Mouse (Mus musculus) small intestine, adult 2 months (tissue): ENCODE measurements at regions not wholly inside any gene's neighbourhood (a gene's known extent, or its start where the extent isn't known, plus 50 kb on each side); places are given as distances from the start of the nearest gene placed in this dataset.

Experiments used
- H3K27ac ChIP-seq: fragments of 200-500 bp; 2 replicates; pipeline ENCODE4 v1.5.1; 2012; ENCODE audit warnings: low read depth, low read length, control low read depth, inconsistent platforms; ENCODE audit not compliant: insufficient read depth
- H3K27me3 ChIP-seq: fragments of 200-500 bp; 2 replicates; pipeline ENCODE4 v1.6.1; 2012; ENCODE audit warnings: mild to moderate bottlenecking, moderate library complexity, low read length, inconsistent platforms; ENCODE audit not compliant: control insufficient read depth, insufficient read depth
- H3K36me3 ChIP-seq: fragments of 200-500 bp; 2 replicates; pipeline ENCODE4 v1.6.1; 2012; ENCODE audit warnings: mild to moderate bottlenecking, low read length, control low read depth, inconsistent platforms; ENCODE audit not compliant: control insufficient read depth, insufficient read depth
- H3K4me1 ChIP-seq: fragments of 200-500 bp; 2 replicates; pipeline ENCODE4 v1.6.1; 2012; ENCODE audit warnings: low read length, inconsistent platforms, mixed read lengths; ENCODE audit not compliant: control insufficient read depth, insufficient read depth, insufficient read length
- H3K4me3 ChIP-seq: fragments of 200-500 bp; 2 replicates; pipeline ENCODE4 v1.5.1; 2012; ENCODE audit warnings: low read depth, mild to moderate bottlenecking, control low read depth, inconsistent platforms, low read length, moderate library complexity
- CTCF ChIP-seq: fragments of 200-500 bp; IDR thresholded peaks from 2 replicates; pipeline ENCODE4 v1.5.1; 2012; ENCODE audit warnings: low read depth, mild to moderate bottlenecking, control low read depth, inconsistent platforms, low read length, moderate library complexity, mixed read lengths; ENCODE audit not compliant: insufficient replicate concordance, insufficient read length; ENCODE audit errors: extremely low read depth
- POLR2A ChIP-seq: fragments of 200-500 bp; IDR thresholded peaks from 2 replicates; pipeline ENCODE4 v1.6.1; 2012; ENCODE audit warnings: low read depth, mild to moderate bottlenecking, control low read depth, inconsistent platforms, low read length, moderate library complexity
- WGBS: fragments of 180-500 bp; shearing (Covaris S2); methylation state at CpG from one replicate; pipeline ENCODE4 v1.1.7; 2018; 5-methylcytosine and 5-hydroxymethylcytosine counted together

GRCm38 (mm10) chr8:26429751-26430327 is 310.5 kb downstream of the Gm45692 start:
- H3K36me3 ChIP-seq, result no peaks in the 10 kb centered on the region
- H3K4me3 ChIP-seq, result no peak overlapping the region
- no peaks in the 10 kb centered on the region for H3K4me1 ChIP-seq
- no peak overlapping the region for H3K27ac ChIP-seq
- TF ChIP-seq CTCF (no peak), POLR2A (no peak)
- 84% methylated on average over 8 of the region's 8 CpGs for WGBS
- no peaks in the 10 kb centered on the region for H3K27me3 ChIP-seq

GRCm38 (mm10) chr8:26432161-26432919 is 313.0 kb downstream of the Gm45692 start:
- TF ChIP-seq POLR2A (no peak), CTCF (no peak)
- H3K4me1 ChIP-seq, result no peaks in the 10 kb centered on the region
- no peaks in the 10 kb centered on the region for H3K36me3 ChIP-seq
- 90% methylated on average over 14 of the region's 14 CpGs for WGBS
- no peak overlapping the region for H3K4me3 ChIP-seq
- no peak overlapping the region for H3K27ac ChIP-seq
- no peaks in the 10 kb centered on the region for H3K27me3 ChIP-seq

GRCm38 (mm10) chr8:26436236-26436635 is 316.9 kb downstream of the Gm45692 start:
- Histone ChIP-seq H3K4me3 (no peak overlapping the region), H3K27me3 (no peaks in the 10 kb centered on the region), H3K4me1 (no peaks in the 10 kb centered on the region), H3K27ac (no peak overlapping the region), H3K36me3 (no peaks in the 10 kb centered on the region)
- TF ChIP-seq CTCF (no peak), POLR2A (no peak)
- WGBS, result 85% methylated on average over 11 of the region's 11 CpGs

GRCm38 (mm10) chr8:26437571-26437970 is 318.2 kb downstream of the Gm45692 start:
- Histone ChIP-seq H3K4me3 (no peak overlapping the region), H3K27ac (no peak overlapping the region), H3K4me1 (no peaks in the 10 kb centered on the region), H3K27me3 (no peaks in the 10 kb centered on the region), H3K36me3 (no peaks in the 10 kb centered on the region)
- TF ChIP-seq CTCF (no peak), POLR2A (no peak)
- 65% methylated on average over 3 of the region's 3 CpGs for WGBS

- WGBS, result 64% methylated on average over 15 of the region's 15 CpGs
- Histone ChIP-seq H3K27me3 (no peaks in the 10 kb centered on the region), H3K36me3 (no peaks in the 10 kb centered on the region), H3K4me1 (no peaks in the 10 kb centered on the region), H3K4me3 (no peak overlapping the region), H3K27ac (no peak overlapping the region)
- TF ChIP-seq POLR2A (no peak), CTCF (no peak)
Measured at GRCm38 (mm10) chr8:26438246-26438862, 319.0 kb downstream of the Gm45692 start.

- 22% methylated on average over 16 of the region's 16 CpGs for WGBS
- Histone ChIP-seq H3K36me3 (no peaks in the 10 kb centered on the region), H3K27me3 (no peaks in the 10 kb centered on the region), H3K4me1 (no peaks in the 10 kb centered on the region), H3K4me3 (no peak overlapping the region), H3K27ac (no peak overlapping the region)
- TF ChIP-seq CTCF (no peak), POLR2A (no peak)
Measured at GRCm38 (mm10) chr8:26438877-26439276, 319.5 kb downstream of the Gm45692 start.
